Mouse (Mus musculus): Measurements from ENCODE around the gene Mgat4d.
"Not testable (repeated sequence)": the region's sequence is repeated elsewhere in the genome, so short reads cannot be mapped to it uniquely, and the experiment has no call there.

Mgat4d gene

GRCm38 (mm10) chr8:83392521-83392920 is 44.2 kb downstream of the Mgat4d start:
- DNase-seq (ENCODE audit: low spot score): no peak

- no peak for DNase-seq (ENCODE audit: low spot score)
These were observed 46.1 kb downstream of the Mgat4d start for GRCm38 (mm10) chr8:83394325-83394724.

- no peak for DNase-seq (ENCODE audit: low spot score)
These were observed 48.4 kb downstream of the Mgat4d start for GRCm38 (mm10) chr8:83396680-83397079.

GRCm38 (mm10) chr8:83397726-83398125 is 49.5 kb downstream of the Mgat4d start:
- no peak for DNase-seq (ENCODE audit: low spot score)

- DNase-seq (ENCODE audit: low spot score): no peak
These were observed 57.3 kb downstream of the Mgat4d start for GRCm38 (mm10) chr8:83405548-83405947.

GRCm38 (mm10) chr8:83406836-83407235 is 58.6 kb downstream of the Mgat4d start:
- DNase-seq (ENCODE audit: low spot score): no peak

- DNase-seq (ENCODE audit: low spot score): no peak
These were observed 60.2 kb downstream of the Mgat4d start for GRCm38 (mm10) chr8:83408496-83408895.

- no peak for DNase-seq (ENCODE audit: low spot score)
These were observed 68.6 kb downstream of the Mgat4d start for GRCm38 (mm10) chr8:83416878-83417277.

GRCm38 (mm10) chr8:83417970-83418369 is 69.7 kb downstream of the Mgat4d start:
- DNase-seq (ENCODE audit: low spot score): no peak

GRCm38 (mm10) chr8:83418805-83419516 is 70.7 kb downstream of the Mgat4d start:
- DNase-seq (ENCODE audit: low spot score): no peak

GRCm38 (mm10) chr8:83421354-83421753 is 73.1 kb downstream of the Mgat4d start:
- no peak for DNase-seq (ENCODE audit: low spot score)

- no peak for DNase-seq (ENCODE audit: low spot score)
These were observed 75.0 kb downstream of the Mgat4d start for GRCm38 (mm10) chr8:83423032-83423825.

GRCm38 (mm10) chr8:83425202-83425601 is 76.9 kb downstream of the Mgat4d start:
- no peak for DNase-seq (ENCODE audit: low spot score)

- no peak for DNase-seq (ENCODE audit: low spot score)
These were observed 78.0 kb downstream of the Mgat4d start for GRCm38 (mm10) chr8:83426104-83426759.

GRCm38 (mm10) chr8:83426949-83427348 is 78.7 kb downstream of the Mgat4d start:
- no peak for DNase-seq (ENCODE audit: low spot score)

- not testable (repeated sequence) for DNase-seq (ENCODE audit: low spot score)
These were observed 80.3 kb downstream of the Mgat4d start for GRCm38 (mm10) chr8:83428621-83429020.

GRCm38 (mm10) chr8:83429071-83429524 is 80.8 kb downstream of the Mgat4d start:
- DNase-seq (ENCODE audit: low spot score): no peak

All from urinary bladder, postnatal 25 days (tissue).